8 mouse cellular contexts compared by ENCODE assay signal in genomic region chr8:111056158-111056663, GRCm38 (mm10). TPM values are rescaled to one million over a fixed set of nuclear protein-coding genes. Genes with fewer than 3 reads are reported as not detected.
DNase-seq lines count a peak whose midpoint lies in the region; ATAC-seq and TF ChIP-seq lines count a peak whose summit lies in the region.

Gene Exosc6 (plus strand): TSS chr8:111056339.

- no peaks in the 10 kb centered on the region for H3K27me3 ChIP-seq in forebrain, embryonic 15.5 days
- H3K27me3 ChIP-seq in lung, embryonic 14.5 days (ENCODE audit: insufficient read depth, low read length): no peaks in the 10 kb centered on the region
- H3K27me3 ChIP-seq in thymus, adult 2 months (ENCODE audit: control insufficient read depth, insufficient read depth, low read length): no peaks in the 10 kb centered on the region

- H3K36me3 ChIP-seq in forebrain, embryonic 15.5 days: peaks cover 50% of the 10 kb centered on the region
- peaks cover 60% of the 10 kb centered on the region for H3K36me3 ChIP-seq in lung, embryonic 14.5 days (ENCODE audit: insufficient read depth)
- H3K36me3 ChIP-seq in thymus, adult 2 months (ENCODE audit: control insufficient read depth, insufficient read depth, low read length): peaks cover 21% of the 10 kb centered on the region

- peak within 1 kb of the TSS; percentile 98 for H3K4me3 ChIP-seq in forebrain, embryonic 15.5 days
- peak within 1 kb of the TSS; percentile 83 for H3K4me3 ChIP-seq in layer of hippocampus, adult 2 months
- peak within 1 kb of the TSS; percentile 94 for H3K4me3 ChIP-seq in lung, embryonic 14.5 days (ENCODE audit: low read depth, low read length)
- H3K4me3 ChIP-seq in olfactory bulb, adult 2 months (ENCODE audit: insufficient read depth, low read depth, low read length): peak within 1 kb of the TSS; percentile 76
- H3K4me3 ChIP-seq in thymus, adult 2 months (ENCODE audit: control insufficient read depth, insufficient read depth, low read length): peak within 1 kb of the TSS; percentile 92

- peak; percentile 97 for DNase-seq in ES-CJ7 (ENCODE audit: low read depth, low spot score)
- peak; percentile 90 for DNase-seq in cerebellum, adult 11 months
- DNase-seq in heart, postnatal 36 days: peak; percentile 88 to 91
- DNase-seq in layer of hippocampus, adult 2 months (ENCODE audit: low spot score in 2 of 2): peak; percentile 86 to 92
- DNase-seq in lung, embryonic 14.5 days: peak; percentile 98
- peak; percentile 90 for DNase-seq in thymus, adult 2 months

- H3K9ac ChIP-seq in forebrain, embryonic 15.5 days (replicated peaks): peak within 1 kb of the TSS; percentile 80
- H3K9ac ChIP-seq in lung, embryonic 14.5 days: peak within 1 kb of the TSS; percentile 89

- peak; percentile 44; the same call in 1 of the 2 replicates for TF ChIP-seq POLR2A in olfactory bulb, adult 2 months (IDR thresholded peaks at IDR 0.05; ENCODE audit: insufficient read depth, low read depth, low read length)
- TF ChIP-seq POLR2A in thymus, adult 2 months (IDR thresholded peaks at IDR 0.05; ENCODE audit: control insufficient read depth, extremely low read depth, insufficient read depth, low read length, poor library complexity): peak; percentile 48

- H3K27ac ChIP-seq in forebrain, embryonic 15.5 days (replicated peaks): peak within 1 kb of the TSS; percentile 78
- H3K27ac ChIP-seq in layer of hippocampus, adult 2 months: peak within 1 kb of the TSS; percentile 88
- H3K27ac ChIP-seq in lung, embryonic 14.5 days (ENCODE audit: low read depth): peak within 1 kb of the TSS; percentile 86
- H3K27ac ChIP-seq in olfactory bulb, adult 2 months (ENCODE audit: insufficient read depth, low read depth, low read length): no peak within 1 kb of the TSS
- H3K27ac ChIP-seq in thymus, adult 2 months (ENCODE audit: control insufficient read depth, insufficient read depth, low read length): no peak within 1 kb of the TSS

- H3K9me3 ChIP-seq in forebrain, embryonic 15.5 days: no peaks in the 10 kb centered on the region
- H3K9me3 ChIP-seq in lung, embryonic 14.5 days (ENCODE audit: low read depth, low read length): no peaks in the 10 kb centered on the region

- under 1% methylated on average over 58 of the region's 68 CpGs for WGBS in forebrain, embryonic 15.5 days
- under 1% methylated on average over 62 of the region's 68 CpGs for WGBS in lung, embryonic 14.5 days
- under 1% methylated on average over 67 of the region's 68 CpGs for WGBS in olfactory bulb, adult 2 months
- WGBS in thymus, adult 2 months: 2% methylated on average over 68 of the region's 68 CpGs

- peaks cover 19% of the 10 kb centered on the region for H3K4me1 ChIP-seq in forebrain, embryonic 15.5 days
- H3K4me1 ChIP-seq in lung, embryonic 14.5 days (ENCODE audit: insufficient read depth): no peaks in the 10 kb centered on the region; the same call in 1 of the 2 replicates
- peaks cover 9% of the 10 kb centered on the region for H3K4me1 ChIP-seq in olfactory bulb, adult 2 months (ENCODE audit: control insufficient read depth, insufficient read depth, low read length)
- H3K4me1 ChIP-seq in thymus, adult 2 months (replicated peaks; ENCODE audit: control insufficient read depth, insufficient read depth, low read length): peaks cover 5% of the 10 kb centered on the region

- TF ChIP-seq CTCF in layer of hippocampus, adult 2 months (conservative IDR thresholded peaks at IDR 0.05): peak; percentile 95
- peak; percentile 92 for TF ChIP-seq CTCF in lung, embryonic 14.5 days (IDR thresholded peaks at IDR 0.05; ENCODE audit: low read depth)
- TF ChIP-seq CTCF in olfactory bulb, adult 2 months (IDR thresholded peaks at IDR 0.05; ENCODE audit: insufficient read depth, low read depth, low read length): peak; percentile 82
- peak; percentile 85 for TF ChIP-seq CTCF in thymus, adult 2 months (IDR thresholded peaks at IDR 0.05; ENCODE audit: borderline replicate concordance, control insufficient read depth, extremely low read depth, insufficient read depth, low read length, poor library complexity)

- intact Hi-C loops in heart, postnatal 36 days (cut with DNase I): no loop called here

- peak within 1 kb of the TSS; percentile 99 for H3K4me2 ChIP-seq in forebrain, embryonic 15.5 days (replicated peaks)
- peak within 1 kb of the TSS; percentile 94 for H3K4me2 ChIP-seq in lung, embryonic 14.5 days

- peak; percentile 97 for ATAC-seq in forebrain, embryonic 15.5 days (replicated peaks)
- peak; percentile 95 for ATAC-seq in lung, embryonic 14.5 days (ENCODE audit: insufficient read depth)

RNA-seq across cellular contexts. Expression of gene Exosc6, which starts in this region (rescaled TPM):
- polyA plus RNA-seq in forebrain, embryonic 15.5 days (2015; fragmentation: Nextera tagmentation; extraction: Ambion mirVana): not detected in 2 replicates
- not detected for total RNA-seq in heart, postnatal 36 days (2021)
- not detected for total RNA-seq in layer of hippocampus, adult 2 months (2021)
- 24.0 and 27.8 TPM in 2 replicates for polyA plus RNA-seq in lung, embryonic 14.5 days (2014; fragmentation: Nextera tagmentation; extraction: Ambion mirVana)
- polyA plus RNA-seq in olfactory bulb, adult 2 months (2012; ENCODE audit: insufficient read depth, insufficient read length, low replicate concordance, missing spikeins): not detected in 2 replicates
- 38.7 and 68.8 TPM in 2 replicates for polyA plus RNA-seq in thymus, adult 2 months (2012; rRNA removed)

Comparison
In these comparisons a context has a peak if more than half of its experiments do, and no peak if none do; other contexts are left out.
1. RNA of gene Exosc6 (polyA plus RNA-seq): 38.7 to 68.8 TPM in thymus, adult 2 months and 24.0 to 27.8 TPM in lung, embryonic 14.5 days; not detected in forebrain, embryonic 15.5 days and not detected in olfactory bulb, adult 2 months; every median in the first group is over 10 times any median in the second.
2. Peak in ATAC-seq, H3K4me3 ChIP-seq, H3K27ac ChIP-seq, H3K9ac ChIP-seq and H3K4me2 ChIP-seq in forebrain, embryonic 15.5 days; RNA of the gene not detected or under 1 TPM.
3. Peak in DNase-seq in heart, postnatal 36 days; RNA of the gene not detected or under 1 TPM.
4. Peak in DNase-seq, H3K4me3 ChIP-seq and H3K27ac ChIP-seq in layer of hippocampus, adult 2 months; RNA of the gene not detected or under 1 TPM.
5. Peak in every context shown above with its lines, with median percentiles within 50 percentile points of each other: DNase-seq, H3K4me3 ChIP-seq and CTCF ChIP-seq.